15 mouse cellular contexts compared by ENCODE assay signal in the genomic region with DNA sequence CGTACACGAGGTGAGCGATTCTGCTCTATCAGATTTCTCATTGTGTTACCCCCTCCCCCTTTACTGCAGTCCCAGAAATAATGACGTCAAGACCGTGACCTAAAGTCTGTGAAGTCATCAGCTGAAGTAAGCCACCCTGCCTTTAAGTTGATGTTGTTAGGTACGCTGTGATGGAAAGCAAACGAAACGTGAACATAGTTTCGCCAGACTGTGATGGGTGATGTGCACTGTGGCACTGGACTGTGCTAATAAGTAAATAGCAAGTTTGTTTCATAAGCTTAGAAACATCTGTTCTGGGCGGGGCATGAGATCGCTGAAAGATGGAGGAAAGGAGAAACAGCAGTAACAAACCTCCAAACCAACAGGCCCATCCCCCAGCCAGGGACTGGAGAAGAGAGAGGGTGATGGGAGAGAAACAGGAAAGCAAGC.
DNase-seq lines count a peak whose midpoint lies in the region; ATAC-seq and TF ChIP-seq lines count a peak whose summit lies in the region.
"Had no signal": no experiment of that assay in that cellular context is flagged by ENCODE, and none has a peak within 500 bp of the region (broad histone marks: within the 10 kb centered on the region; RNA-seq: fewer than 3 reads in every experiment).

No protein-coding gene starts in this region.

- peaks cover 6 to 21% of the 10 kb centered on the region in 2 experiments for H3K4me1 ChIP-seq in MEL (ENCODE audit: control insufficient read depth in 1 of 2, insufficient read depth in 2 of 2, low read length in 2 of 2)

- no peak for TF ChIP-seq CTCF in MEL (IDR thresholded peaks at IDR 0.05 in 2 of 3, conservative IDR thresholded peaks at IDR 0.05 in 1 of 3; ENCODE audit: control insufficient read depth in 1 of 3, insufficient read depth in 1 of 3, low read depth in 2 of 3, low read length in 3 of 3, poor library complexity in 1 of 3, severe bottlenecking in 1 of 3)

- H3K36me3 ChIP-seq in MEL (ENCODE audit: control insufficient read depth in 1 of 2, insufficient read depth in 2 of 2, low read length in 2 of 2), result peaks cover 0 to 14% of the 10 kb centered on the region in 2 experiments; a peak in 2 of 4 replicates
- H3K36me3 ChIP-seq: forebrain, embryonic 12.5 days; hindbrain, embryonic 12.5 days; lung, embryonic 15.5 days had no signal

- peak; percentile 29 for DNase-seq in embryo, embryonic 11 days
- DNase-seq in embryo, embryonic 9.5 days (ENCODE audit: extremely low spot score), result no peak
- DNase-seq in 3T3-L1 (ENCODE audit: low read depth, low spot score), result peak; percentile 50
- DNase-seq in MEL (ENCODE audit: low read depth, low spot score), result peak; percentile 41
- no peak for DNase-seq in layer of hippocampus, postnatal 10 days (ENCODE audit: low spot score in 2 of 2)
- no peak for DNase-seq in left cerebral cortex, adult 9 months (ENCODE audit: low spot score in 2 of 2)
- DNase-seq: cerebellum, adult 18-20 months; gastrocnemius, postnatal 10 days; midbrain, embryonic 14.5 days had no signal

- no peaks in the 10 kb centered on the region for H3K79me2 ChIP-seq in MEL (ENCODE audit: control insufficient read depth, insufficient read depth, low read length, poor library complexity)

- peak; percentile 40; the same call in 1 of the 2 replicates for ATAC-seq in granulocyte monocyte progenitor cell, adult 5-6 weeks (replicated peaks; ENCODE audit: poor library complexity, severe bottlenecking)
- ATAC-seq in erythroblast, adult 5-6 weeks (replicated peaks; ENCODE audit: low FRiP score, poor library complexity, severe bottlenecking), result no peak

- H3K9ac ChIP-seq in MEL (ENCODE audit: control insufficient read depth, low read depth, low read length, poor library complexity, severe bottlenecking), result no peak overlapping the region
- H3K9ac ChIP-seq: forebrain, embryonic 12.5 days; hindbrain, embryonic 12.5 days; lung, embryonic 15.5 days had no signal

- no peak for TF ChIP-seq RAD21 in MEL (IDR thresholded peaks at IDR 0.05; ENCODE audit: low read depth, low read length)

- H3K4me3 ChIP-seq in MEL (ENCODE audit: control insufficient read depth in 1 of 2, insufficient read depth in 1 of 2, low read depth in 2 of 2, low read length in 2 of 2), result no peak overlapping the region
- H3K4me3 ChIP-seq: forebrain, embryonic 12.5 days; hindbrain, embryonic 12.5 days; layer of hippocampus, adult 2 months; lung, embryonic 15.5 days had no signal

- no peaks in the 10 kb centered on the region for H3K9me3 ChIP-seq in MEL (replicated peaks; ENCODE audit: insufficient read depth, low read length)
- H3K9me3 ChIP-seq: forebrain, embryonic 12.5 days; hindbrain, embryonic 12.5 days; lung, embryonic 15.5 days had no signal

- peak overlapping the region; percentile 62 for H3K27ac ChIP-seq in MEL (ENCODE audit: control insufficient read depth, low read depth, low read length)
- H3K27ac ChIP-seq: forebrain, embryonic 12.5 days; hindbrain, embryonic 12.5 days; layer of hippocampus, adult 2 months; lung, embryonic 15.5 days had no signal

- H3K27me3 ChIP-seq in MEL (ENCODE audit: control insufficient read depth in 1 of 2, insufficient read depth in 2 of 2, low read length in 2 of 2), result no peaks in the 10 kb centered on the region
- H3K27me3 ChIP-seq: forebrain, embryonic 12.5 days; hindbrain, embryonic 12.5 days; lung, embryonic 15.5 days had no signal

- TF ChIP-seq POLR2A in MEL (IDR thresholded peaks at IDR 0.05; ENCODE audit: control insufficient read depth in 1 of 2, insufficient read depth in 1 of 2, low read depth in 1 of 2, low read length in 2 of 2, poor library complexity in 1 of 2), result no peak

- no peak for TF ChIP-seq EP300 in MEL (IDR thresholded peaks at IDR 0.05; ENCODE audit: low read depth in 1 of 2, low read length in 2 of 2)

TF ChIP-seq in MEL, 35 proteins besides CTCF, POLR2A, EP300 and RAD21:
- TF ChIP-seq E2F4 (IDR thresholded peaks at IDR 0.05; ENCODE audit: borderline replicate concordance, low read depth, low read length) (no peak), MAX (IDR thresholded peaks at IDR 0.05; ENCODE audit: low read length) (no peak), MAFK (IDR thresholded peaks at IDR 0.05; ENCODE audit: borderline replicate concordance, low read depth, low read length) (no peak), JUND (IDR thresholded peaks at IDR 0.05; ENCODE audit: low read depth, low read length) (no peak), CHD1 (IDR thresholded peaks at IDR 0.05; ENCODE audit: low read depth, low read length) (no peak), ELF1 (IDR thresholded peaks at IDR 0.05; ENCODE audit: low read depth, low read length) (no peak), ZMIZ1 (IDR thresholded peaks at IDR 0.05; ENCODE audit: low read depth, low read length) (no peak), MYB (IDR thresholded peaks at IDR 0.05; ENCODE audit: low read depth, low read length) (no peak), POLR2AphosphoS5 (IDR thresholded peaks at IDR 0.05; ENCODE audit: borderline replicate concordance, low read depth, low read length) (no peak), NELFE (IDR thresholded peaks at IDR 0.05; ENCODE audit: low read depth, low read length) (no peak)
TF ChIP-seq in MEL: peak in this region for 0.

Comparison
In these comparisons a context has a peak if more than half of its experiments do, and no peak if none do; other contexts are left out.
1. DNase-seq: peak in embryo, embryonic 11 days (single experiment), 3T3-L1 (single experiment) and MEL (single experiment); none in embryo, embryonic 9.5 days (single experiment), layer of hippocampus, postnatal 10 days (0 of 2) and left cerebral cortex, adult 9 months (0 of 2).